Comparison of ENCODE assay signal across 7 mouse cellular contexts in the genomic region with DNA sequence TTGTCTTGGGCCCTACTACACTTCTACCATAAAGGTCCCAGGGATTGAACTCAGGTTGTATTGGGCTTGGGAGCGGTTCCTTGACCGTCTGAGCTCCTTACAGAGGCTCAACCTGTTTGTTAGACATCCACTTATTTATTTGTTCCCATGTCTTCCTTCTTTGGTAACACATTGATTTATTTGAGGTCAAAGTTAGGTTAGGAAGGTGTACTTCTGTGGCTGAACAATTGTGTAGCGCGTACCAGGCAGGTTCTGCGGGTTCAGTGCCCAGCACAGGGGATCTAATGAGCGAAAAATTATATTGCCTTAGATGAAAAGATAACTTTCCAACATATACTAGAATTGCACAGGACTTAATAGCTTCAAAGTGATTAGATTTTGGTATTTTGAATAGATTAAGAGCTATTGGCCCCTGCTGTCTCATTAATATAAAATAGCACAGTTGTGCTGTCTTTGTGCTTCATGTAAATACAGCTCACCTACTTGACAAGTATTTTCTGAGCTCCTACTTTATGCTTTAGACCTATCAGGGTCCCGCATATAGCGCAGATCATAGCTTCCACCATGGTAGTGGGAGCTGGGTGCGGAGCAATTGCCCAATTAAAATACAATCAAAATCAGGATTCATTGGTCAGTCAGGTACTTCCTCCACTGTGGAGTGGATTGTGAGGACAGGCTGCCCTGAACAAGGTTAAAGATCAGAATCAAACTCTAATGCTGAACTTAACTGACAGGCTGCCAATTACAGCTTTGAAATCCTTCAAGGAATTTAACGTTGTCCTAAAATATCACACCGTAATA. TPM values are rescaled to one million over a fixed set of nuclear protein-coding genes. Genes with fewer than 3 reads are reported as not detected.
DNase-seq lines count a peak whose midpoint lies in the region; ATAC-seq and TF ChIP-seq lines count a peak whose summit lies in the region.

No protein-coding gene starts in this region.

- TF ChIP-seq POLR2A in testis, adult 2 months (IDR thresholded peaks at IDR 0.05; ENCODE audit: control insufficient read depth, low read depth, low read length), result no peak
- TF ChIP-seq POLR2A in embryonic fibroblast, embryonic 13.5 days (IDR thresholded peaks at IDR 0.05; ENCODE audit: low read depth, low read length), result no peak; the same call in 1 of the 2 replicates

- no peak for ATAC-seq in intestine, embryonic 16.5 days
- ATAC-seq in inflammation-experienced regulatory T-cells, adult 6 months, result no peak
- ATAC-seq in activated CD4-positive, CD25-positive, alpha-beta regulatory T cell, adult 4 months, result no peak

- peak overlapping the region; percentile 100 for H3K4me3 ChIP-seq in testis, adult 2 months (ENCODE audit: control insufficient read depth, low read depth, low read length)
- peak overlapping the region; percentile 61 for H3K4me3 ChIP-seq in embryonic fibroblast, embryonic 13.5 days (ENCODE audit: insufficient read depth, low read length)
- H3K4me3 ChIP-seq in intestine, embryonic 16.5 days (ENCODE audit: low read length), result peak overlapping the region; percentile 88
- H3K4me3 ChIP-seq in midbrain, embryonic 10.5 days, result peak overlapping the region; percentile 87

- WGBS in intestine, embryonic 16.5 days, result 32% methylated on average over 11 of the region's 11 CpGs
- WGBS in midbrain, embryonic 10.5 days, result 55% methylated on average over 11 of the region's 11 CpGs

- no peaks in the 10 kb centered on the region for H3K27me3 ChIP-seq in testis, adult 2 months (ENCODE audit: control insufficient read depth, insufficient read depth, low read length)
- no peaks in the 10 kb centered on the region for H3K27me3 ChIP-seq in intestine, embryonic 16.5 days (replicated peaks; ENCODE audit: control insufficient read depth, insufficient read depth, low read length)
- H3K27me3 ChIP-seq in midbrain, embryonic 10.5 days (ENCODE audit: low read depth, poor library complexity, severe bottlenecking), result no peaks in the 10 kb centered on the region

- no peaks in the 10 kb centered on the region for H3K9me3 ChIP-seq in intestine, embryonic 16.5 days (ENCODE audit: control insufficient read depth, low read length)
- H3K9me3 ChIP-seq in midbrain, embryonic 10.5 days (replicated peaks), result no peaks in the 10 kb centered on the region

- H3K27ac ChIP-seq in testis, adult 2 months (ENCODE audit: control insufficient read depth, insufficient read depth, low read depth, low read length), result peak overlapping the region; percentile 100
- H3K27ac ChIP-seq in embryonic fibroblast, embryonic 13.5 days (ENCODE audit: insufficient read depth, low read length), result peak overlapping the region; percentile 97
- peak overlapping the region; percentile 100 for H3K27ac ChIP-seq in intestine, embryonic 16.5 days (ENCODE audit: low read length)
- H3K27ac ChIP-seq in midbrain, embryonic 10.5 days (replicated peaks), result peak overlapping the region; percentile 98

- TF ChIP-seq CTCF in testis, adult 2 months (IDR thresholded peaks at IDR 0.05; ENCODE audit: control insufficient read depth, insufficient read depth, insufficient replicate concordance, low read depth, low read length), result no peak
- no peak for TF ChIP-seq CTCF in embryonic fibroblast, embryonic 13.5 days (IDR thresholded peaks at IDR 0.05; ENCODE audit: borderline replicate concordance, insufficient read depth, low read length)

- no peak for DNase-seq in testis, postnatal 14 days (ENCODE audit: low spot score)
- peak; percentile 28 for DNase-seq in midbrain, embryonic 10.5 days (ENCODE audit: low spot score)

- H3K4me1 ChIP-seq in testis, adult 2 months (ENCODE audit: control insufficient read depth, insufficient read depth, low read length), result peaks cover 3% of the 10 kb centered on the region; the same call in 1 of the 2 replicates
- peaks cover 6% of the 10 kb centered on the region for H3K4me1 ChIP-seq in embryonic fibroblast, embryonic 13.5 days (ENCODE audit: control insufficient read depth, insufficient read depth, low read length)
- peaks cover 6% of the 10 kb centered on the region for H3K4me1 ChIP-seq in intestine, embryonic 16.5 days (ENCODE audit: control insufficient read depth, insufficient read depth, low read length)
- peaks cover 23% of the 10 kb centered on the region for H3K4me1 ChIP-seq in midbrain, embryonic 10.5 days

- H3K9ac ChIP-seq in intestine, embryonic 16.5 days (ENCODE audit: low read depth, low read length), result peak overlapping the region; percentile 91

- H3K4me2 ChIP-seq in intestine, embryonic 16.5 days (ENCODE audit: low read depth, low read length), result peak overlapping the region; percentile 79

- H3K36me3 ChIP-seq in testis, adult 2 months (ENCODE audit: control insufficient read depth, insufficient read depth, low read length), result no peaks in the 10 kb centered on the region
- 0 out of 2 replicates have a peak, but pooled peaks cover 2% of the 10 kb centered on the region for H3K36me3 ChIP-seq in intestine, embryonic 16.5 days (ENCODE audit: control insufficient read depth, insufficient read depth, low read length)
- H3K36me3 ChIP-seq in midbrain, embryonic 10.5 days, result peaks cover 12% of the 10 kb centered on the region

RNA-seq across cellular contexts. Expression of gene Bclaf1, which starts 1.1 kb away (rescaled TPM):
- 15.0 and 17.9 TPM in 2 replicates for polyA plus RNA-seq in testis, adult 2 months (2012; rRNA removed)
- 165 and 180 TPM in 2 replicates for polyA plus RNA-seq in embryonic fibroblast, embryonic 13.5 days (2011; ENCODE audit: insufficient read length, low read depth, missing spikeins)
- polyA plus RNA-seq in intestine, embryonic 16.5 days (2015; fragmentation: Nextera tagmentation; extraction: Ambion mirVana), result 83.2 and 91.9 TPM in 2 replicates
- polyA plus RNA-seq in midbrain, embryonic 10.5 days (2016; fragmentation: Nextera tagmentation; extraction: Ambion mirVana), result 154 and 165 TPM in 2 replicates
- polyA plus RNA-seq in inflammation-experienced regulatory T-cells, adult 6 months (2017; shearing (Covaris generic)), result 100 to 1,000 TPM; 132 to 233 (median 189) TPM
- 100 to 1,000 TPM; 156 to 168 TPM for polyA plus RNA-seq in activated CD4-positive, CD25-positive, alpha-beta regulatory T cell, adult 4 months (2017; shearing (Covaris generic))

RNA-seq across cellular contexts. Expression of gene Mtfr2, which starts 36.4 kb away (rescaled TPM):
- polyA plus RNA-seq in testis, adult 2 months (2012; rRNA removed), result 8.2 and 10.6 TPM in 2 replicates
- 6.2 and 6.9 TPM in 2 replicates for polyA plus RNA-seq in embryonic fibroblast, embryonic 13.5 days (2011; ENCODE audit: insufficient read length, low read depth, missing spikeins)
- polyA plus RNA-seq in intestine, embryonic 16.5 days (2015; fragmentation: Nextera tagmentation; extraction: Ambion mirVana), result 1.5 and 1.7 TPM in 2 replicates
- polyA plus RNA-seq in midbrain, embryonic 10.5 days (2016; fragmentation: Nextera tagmentation; extraction: Ambion mirVana), result 2.8 and 2.9 TPM in 2 replicates
- 1 to 10 TPM in 1 of 3 experiments, under 1 TPM in 2; 0.54 to 2.6 (median 0.98) TPM for polyA plus RNA-seq in inflammation-experienced regulatory T-cells, adult 6 months (2017; shearing (Covaris generic))
- 1 to 10 TPM; 1.3 to 2.2 TPM for polyA plus RNA-seq in activated CD4-positive, CD25-positive, alpha-beta regulatory T cell, adult 4 months (2017; shearing (Covaris generic))
